Mouse (Mus musculus) MEL (cell line): ENCODE data around the gene Aff3. TPM values are rescaled to one million over a fixed set of nuclear protein-coding genes. Genes with fewer than 3 reads are reported as not detected.
A peak's percentile ranks its signal among the peaks of the same experiment; 100 is the strongest.

Experiments
- DNase-seq: peaks from one replicate; pipeline ENCODE4 v3.0.0; 2011; ENCODE audit warnings: low read depth, low spot score
- H3K27ac ChIP-seq: 2 replicates; pipeline ENCODE4 v1.5.1; 2012; ENCODE audit warnings: low read depth, mild to moderate bottlenecking, control low read depth, low read length, moderate library complexity; ENCODE audit not compliant: control insufficient read depth
- H3K27me3 ChIP-seq, 2 experiments: fragments of 150-350 bp in 1 of 2; sonication (generic) in 1 of 2; 2 replicates each; pipeline ENCODE4 v1.6.1; 2012; ENCODE audit warnings: low read length in 2 of 2, mild to moderate bottlenecking in 2 of 2, improper control_type of control experiment in 1 of 2, moderate library complexity in 1 of 2; ENCODE audit not compliant: insufficient read depth in 2 of 2, control insufficient read depth in 1 of 2
- H3K36me3 ChIP-seq, 2 experiments: 2 replicates each; pipeline ENCODE4 v1.6.1; 2012 to 2014; ENCODE audit warnings: low read length in 2 of 2, improper control_type of control experiment in 1 of 2, inconsistent platforms in 1 of 2, mild to moderate bottlenecking in 1 of 2; ENCODE audit not compliant: insufficient read depth in 2 of 2, control insufficient read depth in 1 of 2
- H3K4me1 ChIP-seq, 2 experiments: fragments of 150-350 bp in 1 of 2; sonication (generic) in 1 of 2; 2 replicates each; pipeline ENCODE4 v1.6.1; 2012; ENCODE audit warnings: low read length in 2 of 2, improper control_type of control experiment in 1 of 2, mild to moderate bottlenecking in 1 of 2; ENCODE audit not compliant: insufficient read depth in 2 of 2, control insufficient read depth in 1 of 2
- H3K4me3 ChIP-seq, 2 experiments: fragments of 150-350 bp in 1 of 2; sonication (generic) in 1 of 2; 2 replicates each; pipeline ENCODE4 v1.5.1; 2012; ENCODE audit warnings: low read depth in 2 of 2, low read length in 2 of 2, mild to moderate bottlenecking in 2 of 2, moderate library complexity in 2 of 2, control low read depth in 1 of 2, improper control_type of control experiment in 1 of 2; ENCODE audit not compliant: control insufficient read depth in 1 of 2, insufficient read depth in 1 of 2
- H3K79me2 ChIP-seq: 2 replicates; pipeline ENCODE4 v1.6.1; 2012; ENCODE audit warnings: mild to moderate bottlenecking, low read length, moderate library complexity; ENCODE audit not compliant: control insufficient read depth, poor library complexity, insufficient read depth
- H3K9ac ChIP-seq: 2 replicates; pipeline ENCODE4 v1.6.1; 2012; ENCODE audit warnings: low read depth, mild to moderate bottlenecking, control low read depth, low read length, moderate library complexity; ENCODE audit not compliant: control insufficient read depth, poor library complexity, severe bottlenecking
- H3K9me3 ChIP-seq: fragments of 150-350 bp; sonication (generic); replicated peaks from 2 replicates; pipeline ENCODE4 v1.6.1; 2012; ENCODE audit warnings: mild to moderate bottlenecking, low read length, improper control_type of control experiment, moderate library complexity; ENCODE audit not compliant: insufficient read depth
- BHLHE40 ChIP-seq: IDR thresholded peaks from 2 replicates; pipeline ENCODE4 v1.6.1; 2012; ENCODE audit warnings: low read depth, mild to moderate bottlenecking, inconsistent platforms, low read length, improper control_type of control experiment, borderline replicate concordance
- CTCF ChIP-seq, 3 experiments: IDR thresholded peaks in 2 of 3; conservative IDR thresholded peaks in 1 of 3; 2 replicates each; pipeline ENCODE4 v1.5.1; 2011 to 2012; ENCODE audit warnings: low read length in 3 of 3, low read depth in 2 of 3, mild to moderate bottlenecking in 2 of 3, improper control_type of control experiment in 1 of 3, inconsistent platforms in 1 of 3, mixed read lengths in 1 of 3, moderate library complexity in 1 of 3; ENCODE audit not compliant: control insufficient read depth in 1 of 3, insufficient read depth in 1 of 3, poor library complexity in 1 of 3, severe bottlenecking in 1 of 3
- E2F4 ChIP-seq: IDR thresholded peaks from 2 replicates; pipeline ENCODE4 v1.6.1; 2011; ENCODE audit warnings: low read depth, low read length, improper control_type of control experiment, borderline replicate concordance
- EP300 ChIP-seq, 2 experiments: IDR thresholded peaks; 2 replicates each; pipeline ENCODE4 v1.6.1; 2011; ENCODE audit warnings: improper control_type of control experiment in 2 of 2, low read length in 2 of 2, low read depth in 1 of 2, mild to moderate bottlenecking in 1 of 2
- GATA1 ChIP-seq: IDR thresholded peaks from 2 replicates; pipeline ENCODE4 v1.6.1; 2011; ENCODE audit warnings: low read depth, low read length, improper control_type of control experiment
- HCFC1 ChIP-seq: IDR thresholded peaks from 2 replicates; pipeline ENCODE4 v1.6.1; 2012; ENCODE audit warnings: low read depth, mild to moderate bottlenecking, inconsistent platforms, low read length, improper control_type of control experiment, moderate library complexity
- JUND ChIP-seq: IDR thresholded peaks from 2 replicates; pipeline ENCODE4 v1.6.1; 2011; ENCODE audit warnings: low read depth, mild to moderate bottlenecking, improper control_type of control experiment, low read length
- MAFK ChIP-seq: IDR thresholded peaks from 2 replicates; pipeline ENCODE4 v1.6.1; 2011; ENCODE audit warnings: low read depth, mild to moderate bottlenecking, low read length, improper control_type of control experiment, borderline replicate concordance
- POLR2A ChIP-seq, 2 experiments: IDR thresholded peaks; 2 replicates each; pipeline ENCODE4 v1.6.1; 2011 to 2012; ENCODE audit warnings: low read length in 2 of 2, mild to moderate bottlenecking in 2 of 2, control low read depth in 1 of 2, improper control_type of control experiment in 1 of 2, low read depth in 1 of 2, moderate library complexity in 1 of 2; ENCODE audit not compliant: control insufficient read depth in 1 of 2, insufficient read depth in 1 of 2, poor library complexity in 1 of 2
- POLR2AphosphoS5 ChIP-seq: IDR thresholded peaks from 2 replicates; pipeline ENCODE4 v1.6.1; 2012; ENCODE audit warnings: low read depth, borderline replicate concordance, mild to moderate bottlenecking, inconsistent platforms, low read length, moderate library complexity, mixed read lengths
- TAL1 ChIP-seq: IDR thresholded peaks from 2 replicates; pipeline ENCODE4 v1.6.1; 2012; ENCODE audit warnings: mild to moderate bottlenecking, inconsistent platforms, low read length, moderate library complexity, mixed read lengths
- TBP ChIP-seq: IDR thresholded peaks from 2 replicates; pipeline ENCODE4 v1.8.0; 2011; ENCODE audit warnings: low read depth, low read length, improper control_type of control experiment
- TCF12 ChIP-seq: IDR thresholded peaks from 2 replicates; pipeline ENCODE4 v1.6.1; 2014; ENCODE audit warnings: low read depth, mild to moderate bottlenecking, inconsistent platforms, low read length, improper control_type of control experiment, moderate library complexity
- UBTF ChIP-seq: IDR thresholded peaks from 2 replicates; pipeline ENCODE4 v1.6.1; 2012; ENCODE audit warnings: low read depth, mild to moderate bottlenecking, inconsistent platforms, low read length, improper control_type of control experiment, moderate library complexity, borderline replicate concordance; ENCODE audit not compliant: insufficient read depth
- ZC3H11A ChIP-seq: IDR thresholded peaks from 2 replicates; pipeline ENCODE4 v1.6.1; 2012; ENCODE audit warnings: low read depth, mild to moderate bottlenecking, inconsistent platforms, low read length, improper control_type of control experiment
- polyA plus RNA-seq, 2 experiments: library from polyadenylated mRNA; stranded (reverse) in 1 of 2; unstranded in 1 of 2; fragments of >175 nt in 1 of 2; fragments of >200 nt in 1 of 2; gene quantifications; 2 replicates each; pipeline versions ENCODE4 v1.2.1 to v1.2.4; 2012; ENCODE audit warnings: low replicate concordance in 2 of 2, low read depth in 1 of 2; ENCODE audit not compliant: insufficient read length in 2 of 2, insufficient read depth in 1 of 2, missing spikeins in 1 of 2
- total RNA-seq: library from RNA; depleted of rRNA; stranded (reverse); fragments of 300-350 nt; gene quantifications from 2 replicates; pipeline ENCODE4 v1.2.3, GENCODE M21; 2012

Aff3 gene
- total and polyA plus RNA-seq, 3 experiments = 18.5 to 41.1 (median 25.4) TPM

GRCm38 (mm10) chr1:38662616-38663193 lies 2.0 kb downstream of the Aff3 start:
- H3K4me1 ChIP-seq = peaks cover 40 to 48% of the 10 kb centered on the region in 2 experiments
- H3K27me3 ChIP-seq = no peaks in the 10 kb centered on the region
- DNase-seq = peak; percentile 36
- H3K4me3 ChIP-seq = peak overlapping the region; percentile 77 to 87; a peak in 2 of 4 replicates
- no peaks in the 10 kb centered on the region for H3K9me3 ChIP-seq
- H3K79me2 ChIP-seq = peaks cover 28% of the 10 kb centered on the region
- peaks cover 14 to 49% of the 10 kb centered on the region in 2 experiments for H3K36me3 ChIP-seq
- peak overlapping the region; percentile 81; the same call in 1 of the 2 replicates for H3K9ac ChIP-seq
- no peak for TF ChIP-seq HCFC1
- 0 out of 2 replicates have a peak, but pooled peaks have one; percentile 13 for TF ChIP-seq GATA1
- TF ChIP-seq BHLHE40 = no peak
- TF ChIP-seq E2F4 = no peak
- peak; percentile 78 for TF ChIP-seq TAL1
- TF ChIP-seq CTCF (IDR thresholded peaks at IDR 0.05 in 2 of 3, conservative IDR thresholded peaks at IDR 0.05 in 1 of 3; ENCODE audit: control insufficient read depth in 1 of 3, insufficient read depth in 1 of 3, low read depth in 2 of 3, low read length in 3 of 3, poor library complexity in 1 of 3, severe bottlenecking in 1 of 3) = no peak
- TF ChIP-seq POLR2A (IDR thresholded peaks at IDR 0.05; ENCODE audit: control insufficient read depth in 1 of 2, insufficient read depth in 1 of 2, low read depth in 1 of 2, low read length in 2 of 2, poor library complexity in 1 of 2) = no peak
- no peak for TF ChIP-seq TBP
- no peak for TF ChIP-seq TCF12
- no peak for TF ChIP-seq ZC3H11A
- no peak for TF ChIP-seq MAFK
- TF ChIP-seq UBTF = no peak
- TF ChIP-seq EP300 (IDR thresholded peaks at IDR 0.05; ENCODE audit: low read depth in 1 of 2, low read length in 2 of 2) = peak; percentile 34 to 62
- H3K27ac ChIP-seq = peak overlapping the region; percentile 43

- DNase-seq = no peak
- H3K9ac ChIP-seq = no peak overlapping the region
These were observed 5.7 kb downstream of the Aff3 start for GRCm38 (mm10) chr1:38658933-38659553.

More at GRCm38 (mm10) chr1:38658933-38659553, 5.7 kb downstream of the Aff3 start:
- TF ChIP-seq POLR2AphosphoS5 = no peak
- TF ChIP-seq MAFK = peak; percentile 54; the same call in 1 of the 2 replicates
- no peak for TF ChIP-seq JUND
- no peak for TF ChIP-seq E2F4
- peak in 1 of 2 experiments; percentile 20; a peak in 1 of 4 replicates for TF ChIP-seq EP300 (IDR thresholded peaks at IDR 0.05; ENCODE audit: low read depth in 1 of 2, low read length in 2 of 2)
- Histone ChIP-seq H3K9me3 (no peaks in the 10 kb centered on the region), H3K27ac (peak overlapping the region; percentile 38; the same call in 1 of the 2 replicates), H3K4me1 (peaks cover 18 to 30% of the 10 kb centered on the region in 2 experiments), H3K4me3 (no peak overlapping the region), H3K27me3 (no peaks in the 10 kb centered on the region), H3K36me3 (peaks cover 18 to 32% of the 10 kb centered on the region in 2 experiments), H3K79me2 (peaks cover 24% of the 10 kb centered on the region)
